Mouse (Mus musculus) liver, embryonic 11.5 days (tissue): ENCODE measurements around the gene Fam185a. TPM values are rescaled to one million over a fixed set of nuclear protein-coding genes. Genes with fewer than 3 reads are reported as not detected.

ENCODE experiments used
- ATAC-seq: fragments of 200-750 bp; cut with Nextera tagmentation; replicated peaks from 2 replicates; pipeline ENCODE4 v1.8.0; 2017; ENCODE audit warnings: moderate number of reproducible peaks, mild to moderate bottlenecking, moderate TSS enrichment, moderate library complexity; ENCODE audit not compliant: low FRiP score
- DNase-seq: peaks from one replicate; pipeline ENCODE4 v3.0.0-alpha.2; 2017; ENCODE audit warnings: low spot score
- H3K27ac ChIP-seq: fragments of 300-500 bp; sonication (generic); 2 replicates; pipeline ENCODE4 v1.5.1; 2014; ENCODE audit warnings: mild to moderate bottlenecking, low read depth, low read length, control low read depth
- H3K27me3 ChIP-seq: fragments of 300-500 bp; sonication (generic); replicated peaks from 2 replicates; pipeline ENCODE4 v1.6.1; 2014; ENCODE audit warnings: low read length, mixed read lengths; ENCODE audit not compliant: control insufficient read depth, insufficient read depth
- H3K36me3 ChIP-seq: fragments of 300-500 bp; sonication (generic); 2 replicates; pipeline ENCODE4 v1.6.1; 2014; ENCODE audit warnings: mild to moderate bottlenecking, low read length, moderate library complexity, mixed read lengths; ENCODE audit not compliant: control insufficient read depth, insufficient read depth
- H3K4me1 ChIP-seq: fragments of 300-500 bp; sonication (generic); replicated peaks from 2 replicates; pipeline ENCODE4 v1.6.1; 2014; ENCODE audit warnings: low read length, mixed read lengths; ENCODE audit not compliant: control insufficient read depth, insufficient read depth
- H3K4me2 ChIP-seq: fragments of 300-500 bp; sonication (generic); 2 replicates; pipeline ENCODE4 v1.6.1; 2014; ENCODE audit warnings: mild to moderate bottlenecking, control low read depth, moderate library complexity
- H3K4me3 ChIP-seq: fragments of 300-500 bp; sonication (generic); 2 replicates; pipeline ENCODE4 v1.5.1; 2014; ENCODE audit warnings: low read depth, low read length, control low read depth
- H3K9ac ChIP-seq: fragments of 300-500 bp; sonication (generic); 2 replicates; pipeline ENCODE4 v1.6.1; 2014; ENCODE audit warnings: low read depth, low read length, control low read depth
- H3K9me3 ChIP-seq: fragments of 300-500 bp; sonication (generic); 2 replicates; pipeline ENCODE4 v1.6.1; 2016; ENCODE audit warnings: low read length, inconsistent platforms, mixed read lengths; ENCODE audit not compliant: control insufficient read depth
- WGBS: fragments of 180-500 bp; shearing (Covaris S2); extraction: QIAGEN DNeasy Blood & Tissue Kit; methylation state at CpG from one replicate; pipeline ENCODE4 v1.1.7; 2014; 5-methylcytosine and 5-hydroxymethylcytosine counted together
- polyA plus RNA-seq: library from polyadenylated mRNA; unstranded; fragments of >200 nt; fragmentation: Nextera tagmentation; extraction: Ambion mirVana; gene quantifications from 2 replicates; pipeline ENCODE4 v1.2.1, GENCODE M21; 2014

Gene Fam185a
- polyA plus RNA-seq, 1 experiment from 2014 or later, result 8.0 TPM

- Histone ChIP-seq H3K27me3 (no peaks in the 10 kb centered on the region), H3K9ac (no peak overlapping the region), H3K27ac (no peak overlapping the region), H3K4me1 (no peaks in the 10 kb centered on the region), H3K4me3 (no peak overlapping the region), H3K9me3 (no peaks in the 10 kb centered on the region), H3K4me2 (no peak overlapping the region), H3K36me3 (no peaks in the 10 kb centered on the region)
- ATAC-seq (no peak), DNase-seq (no peak)
- WGBS, result 90% methylated on average over 1 of the region's 1 CpGs
These were observed 82.1 kb downstream of the Fam185a start for GRCm38 (mm10) chr5:21506887-21507286.

GRCm38 (mm10) chr5:21509801-21510200 is 85.0 kb downstream of the Fam185a start:
- no peak overlapping the region for H3K9ac ChIP-seq
- DNase-seq (no peak), ATAC-seq (no peak)
- no peaks in the 10 kb centered on the region for H3K27me3 ChIP-seq
- no peaks in the 10 kb centered on the region for H3K4me1 ChIP-seq
- H3K9me3 ChIP-seq, result no peaks in the 10 kb centered on the region
- no peak overlapping the region for H3K4me3 ChIP-seq
- no peaks in the 10 kb centered on the region for H3K36me3 ChIP-seq
- no peak overlapping the region for H3K27ac ChIP-seq
- H3K4me2 ChIP-seq, result no peak overlapping the region
- 65% methylated on average over 4 of the region's 4 CpGs for WGBS

- WGBS, result 76% methylated on average over 10 of the region's 10 CpGs
- H3K27ac ChIP-seq, result no peak overlapping the region
These were observed 88.6 kb downstream of the Fam185a start for GRCm38 (mm10) chr5:21513363-21513762.

GRCm38 (mm10) chr5:21517562-21517961 is 92.8 kb downstream of the Fam185a start:
- Histone ChIP-seq H3K9me3 (no peaks in the 10 kb centered on the region), H3K27me3 (no peaks in the 10 kb centered on the region), H3K4me3 (no peak overlapping the region), H3K4me1 (no peaks in the 10 kb centered on the region), H3K9ac (no peak overlapping the region), H3K27ac (no peak overlapping the region), H3K4me2 (no peak overlapping the region), H3K36me3 (no peaks in the 10 kb centered on the region)
- no peak for DNase-seq
- no peak for ATAC-seq
- 82% methylated on average over 2 of the region's 2 CpGs for WGBS

More at GRCm38 (mm10) chr5:21513363-21513762, 88.6 kb downstream of the Fam185a start:
- H3K4me2 ChIP-seq, result no peak overlapping the region
- no peaks in the 10 kb centered on the region for H3K36me3 ChIP-seq
- H3K9ac ChIP-seq, result no peak overlapping the region
- DNase-seq, result no peak
- H3K9me3 ChIP-seq, result no peaks in the 10 kb centered on the region
- no peak for ATAC-seq
- H3K4me1 ChIP-seq, result no peaks in the 10 kb centered on the region
- no peaks in the 10 kb centered on the region for H3K27me3 ChIP-seq
- no peak overlapping the region for H3K4me3 ChIP-seq

- DNase-seq (no peak), ATAC-seq (no peak)
- Histone ChIP-seq H3K36me3 (no peaks in the 10 kb centered on the region), H3K27me3 (no peaks in the 10 kb centered on the region), H3K4me3 (no peak overlapping the region), H3K9ac (no peak overlapping the region), H3K4me1 (no peaks in the 10 kb centered on the region), H3K9me3 (no peaks in the 10 kb centered on the region), H3K27ac (no peak overlapping the region), H3K4me2 (no peak overlapping the region)
- WGBS, result 80% methylated on average over 4 of the region's 4 CpGs
These were observed 93.4 kb downstream of the Fam185a start for GRCm38 (mm10) chr5:21518207-21518606.

- no peak overlapping the region for H3K9ac ChIP-seq
- 88% methylated on average over 3 of the region's 3 CpGs for WGBS
- no peak overlapping the region for H3K4me2 ChIP-seq
- ATAC-seq (no peak), DNase-seq (no peak)
- H3K9me3 ChIP-seq, result no peaks in the 10 kb centered on the region
- no peaks in the 10 kb centered on the region for H3K36me3 ChIP-seq
- no peak overlapping the region for H3K4me3 ChIP-seq
- no peak overlapping the region for H3K27ac ChIP-seq
- H3K27me3 ChIP-seq, result no peaks in the 10 kb centered on the region
- no peaks in the 10 kb centered on the region for H3K4me1 ChIP-seq
These were observed 94.4 kb downstream of the Fam185a start for GRCm38 (mm10) chr5:21519166-21519565.

GRCm38 (mm10) chr5:21526835-21527485 is 102.2 kb downstream of the Fam185a start:
- DNase-seq (no peak), ATAC-seq (no peak)
- H3K9ac ChIP-seq, result no peak overlapping the region
- H3K4me2 ChIP-seq, result no peak overlapping the region
- H3K27ac ChIP-seq, result no peak overlapping the region
- 73% methylated on average over 11 of the region's 11 CpGs for WGBS
- no peaks in the 10 kb centered on the region for H3K36me3 ChIP-seq
- no peak overlapping the region for H3K4me3 ChIP-seq
- H3K27me3 ChIP-seq, result no peaks in the 10 kb centered on the region
- H3K4me1 ChIP-seq, result no peaks in the 10 kb centered on the region
- H3K9me3 ChIP-seq, result no peaks in the 10 kb centered on the region

- H3K9ac ChIP-seq, result no peak overlapping the region
- H3K9me3 ChIP-seq, result no peaks in the 10 kb centered on the region
- H3K27me3 ChIP-seq, result no peaks in the 10 kb centered on the region
- WGBS, result 27% methylated on average over 4 of the region's 4 CpGs
- H3K4me3 ChIP-seq, result no peak overlapping the region
- no peak overlapping the region for H3K4me2 ChIP-seq
- H3K4me1 ChIP-seq, result no peaks in the 10 kb centered on the region
- no peak overlapping the region for H3K27ac ChIP-seq
- ATAC-seq (no peak), DNase-seq (no peak)
- H3K36me3 ChIP-seq, result no peaks in the 10 kb centered on the region
These were observed 102.7 kb downstream of the Fam185a start for GRCm38 (mm10) chr5:21527488-21527911.

- Histone ChIP-seq H3K27me3 (no peaks in the 10 kb centered on the region), H3K27ac (no peak overlapping the region), H3K9ac (no peak overlapping the region), H3K36me3 (no peaks in the 10 kb centered on the region), H3K4me1 (no peaks in the 10 kb centered on the region), H3K4me3 (no peak overlapping the region), H3K4me2 (no peak overlapping the region), H3K9me3 (no peaks in the 10 kb centered on the region)
- WGBS, result 83% methylated on average over 15 of the region's 15 CpGs
- ATAC-seq (no peak), DNase-seq (no peak)
These were observed 103.5 kb downstream of the Fam185a start for GRCm38 (mm10) chr5:21528068-21528842.
